Mouse (Mus musculus): ENCODE results near the gene Ddx31. TPM values are rescaled to one million over a fixed set of nuclear protein-coding genes. Genes with fewer than 3 reads are reported as not detected.

Ddx31 gene
- total RNA-seq (2014; rRNA removed) (18.2 and 18.5 TPM in 2 replicates), polyA plus RNA-seq (2015; fragmentation: Nextera tagmentation; extraction: Ambion mirVana) (8.3 and 10.3 TPM in 2 replicates)

GRCm38 (mm10) chr2:28840222-28840951 lies at the start of gene Ddx31, which contains the start of gene Gtf3c4:
Ddx31 (plus strand) TSS chr2:28840406.
Gtf3c4 (minus strand) TSS chr2:28840360.
- no peaks in the 10 kb centered on the region for H3K27me3 ChIP-seq (ENCODE audit: insufficient read depth, low read length)
- H3K9ac ChIP-seq (replicated peaks; ENCODE audit: low read length, poor library complexity, severe bottlenecking) = peak within 1 kb of the TSS; percentile 82
- 1% methylated on average over 58 of the region's 63 CpGs for WGBS
- peak within 1 kb of the TSS; percentile 96 for H3K4me2 ChIP-seq (ENCODE audit: low read depth, low read length, poor library complexity, severe bottlenecking)
- ATAC-seq (ENCODE audit: low FRiP score) (peak; percentile 96), DNase-seq (ENCODE audit: low spot score) (peak; percentile 95)
- TF ChIP-seq CTCF (IDR thresholded peaks at IDR 0.05) = no peak
- peak within 1 kb of the TSS; percentile 79 for H3K27ac ChIP-seq (ENCODE audit: low read depth, low read length)
- peak within 1 kb of the TSS; percentile 94 for H3K4me3 ChIP-seq (ENCODE audit: low read depth, low read length)
- H3K36me3 ChIP-seq (ENCODE audit: insufficient read depth, low read length) = peaks cover 6% of the 10 kb centered on the region
- H3K4me1 ChIP-seq (ENCODE audit: insufficient read depth, low read length) = peaks cover 21% of the 10 kb centered on the region
- H3K9me3 ChIP-seq (ENCODE audit: low read length) = no peaks in the 10 kb centered on the region

GRCm38 (mm10) chr2:28792931-28793610 lies 47.1 kb upstream of the Ddx31 start:
- H3K4me2 ChIP-seq (ENCODE audit: low read depth, low read length, poor library complexity, severe bottlenecking) = peak overlapping the region; percentile 40
- H3K9me3 ChIP-seq (ENCODE audit: low read length) = no peaks in the 10 kb centered on the region
- no peaks in the 10 kb centered on the region for H3K36me3 ChIP-seq (ENCODE audit: insufficient read depth, low read length)
- no peak for TF ChIP-seq CTCF (IDR thresholded peaks at IDR 0.05)
- H3K4me1 ChIP-seq (ENCODE audit: insufficient read depth, low read length) = no peaks in the 10 kb centered on the region
- peak overlapping the region; percentile 32; the same call in 1 of the 2 replicates for H3K27ac ChIP-seq (ENCODE audit: low read depth, low read length)
- ATAC-seq (ENCODE audit: low FRiP score) = peak; percentile 69
- 23% methylated on average over 5 of the region's 6 CpGs for WGBS
- no peaks in the 10 kb centered on the region for H3K27me3 ChIP-seq (ENCODE audit: insufficient read depth, low read length)
- H3K9ac ChIP-seq (replicated peaks; ENCODE audit: low read length, poor library complexity, severe bottlenecking) = no peak overlapping the region
- DNase-seq (ENCODE audit: low spot score) = peak; percentile 90
- H3K4me3 ChIP-seq (ENCODE audit: low read depth, low read length) = peak overlapping the region; percentile 11; the same call in 1 of the 2 replicates

GRCm38 (mm10) chr2:28794623-28795022 lies 45.6 kb upstream of the Ddx31 start:
- Histone ChIP-seq H3K4me3 (ENCODE audit: low read depth, low read length) (no peak overlapping the region), H3K9me3 (ENCODE audit: low read length) (no peaks in the 10 kb centered on the region), H3K27me3 (ENCODE audit: insufficient read depth, low read length) (no peaks in the 10 kb centered on the region), H3K4me1 (ENCODE audit: insufficient read depth, low read length) (no peaks in the 10 kb centered on the region), H3K27ac (ENCODE audit: low read depth, low read length) (no peak overlapping the region), H3K4me2 (ENCODE audit: low read depth, low read length, poor library complexity, severe bottlenecking) (no peak overlapping the region), H3K9ac (replicated peaks; ENCODE audit: low read length, poor library complexity, severe bottlenecking) (no peak overlapping the region), H3K36me3 (ENCODE audit: insufficient read depth, low read length) (no peaks in the 10 kb centered on the region)
- WGBS = 78% methylated on average over 5 of the region's 5 CpGs
- DNase-seq (ENCODE audit: low spot score) = no peak
- peak; percentile 50 for TF ChIP-seq CTCF (IDR thresholded peaks at IDR 0.05)
- ATAC-seq (ENCODE audit: low FRiP score) = no peak

- Histone ChIP-seq H3K9ac (replicated peaks; ENCODE audit: low read length, poor library complexity, severe bottlenecking) (no peak overlapping the region), H3K9me3 (ENCODE audit: low read length) (no peaks in the 10 kb centered on the region), H3K4me3 (ENCODE audit: low read depth, low read length) (no peak overlapping the region), H3K36me3 (ENCODE audit: insufficient read depth, low read length) (no peaks in the 10 kb centered on the region), H3K27me3 (ENCODE audit: insufficient read depth, low read length) (no peaks in the 10 kb centered on the region), H3K4me1 (ENCODE audit: insufficient read depth, low read length) (no peaks in the 10 kb centered on the region), H3K27ac (ENCODE audit: low read depth, low read length) (no peak overlapping the region), H3K4me2 (ENCODE audit: low read depth, low read length, poor library complexity, severe bottlenecking) (no peak overlapping the region)
- no peak for TF ChIP-seq CTCF (IDR thresholded peaks at IDR 0.05)
- WGBS = 77% methylated on average over 8 of the region's 8 CpGs
- DNase-seq (ENCODE audit: low spot score) (no peak), ATAC-seq (ENCODE audit: low FRiP score) (no peak)
Measured at GRCm38 (mm10) chr2:28796298-28796697, 43.9 kb upstream of the Ddx31 start.

- H3K4me1 ChIP-seq (ENCODE audit: insufficient read depth, low read length) = no peaks in the 10 kb centered on the region; the same call in 1 of the 2 replicates
- H3K27me3 ChIP-seq (ENCODE audit: insufficient read depth, low read length) = no peaks in the 10 kb centered on the region
- WGBS = 28% methylated on average over 18 of the region's 18 CpGs
- DNase-seq (ENCODE audit: low spot score) (peak; percentile 14), ATAC-seq (ENCODE audit: low FRiP score) (peak; percentile 68; the same call in 1 of the 2 replicates)
- H3K9me3 ChIP-seq (ENCODE audit: low read length) = no peaks in the 10 kb centered on the region
- H3K4me2 ChIP-seq (ENCODE audit: low read depth, low read length, poor library complexity, severe bottlenecking) = no peak overlapping the region
- H3K36me3 ChIP-seq (ENCODE audit: insufficient read depth, low read length) = no peaks in the 10 kb centered on the region
- TF ChIP-seq CTCF (IDR thresholded peaks at IDR 0.05) = no peak
- H3K9ac ChIP-seq (replicated peaks; ENCODE audit: low read length, poor library complexity, severe bottlenecking) = no peak overlapping the region
- no peak overlapping the region for H3K4me3 ChIP-seq (ENCODE audit: low read depth, low read length)
- H3K27ac ChIP-seq (ENCODE audit: low read depth, low read length) = no peak overlapping the region
Measured at GRCm38 (mm10) chr2:28797490-28798106, 42.6 kb upstream of the Ddx31 start.
